Mouse (Mus musculus): ENCODE measurements around the gene Rexo1.
A peak's percentile ranks its signal among the peaks of the same experiment; 100 is the strongest.

Rexo1 gene

DNA sequence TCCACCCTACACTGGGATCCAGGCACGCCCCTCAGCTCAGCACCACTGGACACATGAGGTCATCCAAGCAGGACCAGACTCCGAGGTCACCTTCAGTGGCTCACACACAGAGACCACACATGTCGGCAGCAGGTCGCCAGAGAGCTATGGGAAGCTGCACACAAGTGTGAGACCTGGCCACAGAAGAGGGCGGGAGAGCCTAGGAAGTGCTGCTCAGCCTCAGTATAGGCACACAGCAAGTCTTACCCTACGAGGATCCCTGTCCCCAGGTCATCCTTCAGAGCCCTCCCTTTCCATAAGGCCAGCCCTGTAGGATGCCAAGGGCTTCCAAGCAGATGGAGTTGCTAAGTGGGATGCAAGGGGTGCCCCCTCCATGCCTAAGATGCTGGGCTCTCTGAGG is 7.4 kb downstream of the Rexo1 start:
- DNase-seq (ENCODE audit: low spot score) = no peak

DNA sequence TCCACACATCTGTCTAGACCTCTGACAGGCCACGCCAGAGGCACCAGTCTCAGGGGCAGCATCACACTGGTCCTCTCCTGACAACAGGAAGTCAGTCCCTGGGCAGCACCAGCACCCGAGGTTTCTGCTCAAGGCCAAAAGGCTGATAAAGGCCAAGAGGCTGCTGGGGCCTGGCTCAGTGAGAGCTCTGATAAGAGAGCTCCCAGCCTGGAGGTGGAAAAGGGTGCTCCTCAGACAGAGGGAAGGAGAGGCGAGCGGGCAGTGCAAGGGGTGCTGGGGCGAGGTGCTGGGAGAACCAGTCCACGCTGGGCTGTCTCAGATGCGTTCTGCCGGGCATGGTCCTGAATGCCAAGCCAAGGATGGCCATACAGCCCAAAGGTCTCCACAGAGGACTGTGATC is 7.8 kb downstream of the Rexo1 start:
- DNase-seq (ENCODE audit: low spot score) = peak; percentile 60

DNA sequence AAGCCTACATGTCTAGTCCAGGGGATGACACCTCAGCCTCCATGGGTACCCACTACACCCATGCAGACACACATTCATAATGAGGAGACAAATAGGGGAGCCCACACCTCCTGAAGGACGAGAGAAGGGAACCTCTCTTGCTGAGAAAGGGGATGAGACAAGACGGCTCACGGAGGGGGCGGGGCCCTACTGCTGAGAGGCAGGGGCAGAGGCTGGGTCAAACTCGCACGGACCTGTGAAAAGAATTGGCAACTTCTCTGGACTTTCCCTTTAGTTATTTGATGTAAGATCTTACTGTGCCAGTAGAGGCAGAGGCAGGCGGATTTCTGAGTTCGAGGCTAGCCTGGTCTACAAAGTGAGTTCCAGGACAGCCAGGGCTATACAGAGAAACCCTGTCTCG is 9.0 kb downstream of the Rexo1 start:
- DNase-seq (ENCODE audit: low spot score) = no peak

DNA sequence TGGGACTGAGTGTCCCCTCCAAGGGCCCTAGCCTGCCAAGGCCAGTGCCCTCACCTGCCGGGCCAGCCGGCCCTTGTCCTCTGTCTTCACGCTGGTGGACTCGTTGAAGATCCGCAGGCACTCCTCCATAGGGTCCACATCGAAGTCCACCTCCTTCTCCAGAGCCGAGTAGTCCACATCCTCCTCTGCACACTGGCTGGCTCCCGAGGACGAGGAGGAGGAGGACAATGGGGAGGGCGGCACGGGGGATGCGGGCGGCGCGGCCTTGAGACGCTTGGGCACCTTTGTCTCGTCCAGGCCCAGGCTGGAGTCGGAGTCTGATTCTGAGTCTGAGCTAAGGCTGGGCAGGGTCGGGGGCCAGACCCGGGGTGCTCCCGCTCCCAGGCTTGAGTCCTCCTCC is 12.1 kb downstream of the Rexo1 start:
- DNase-seq (ENCODE audit: low spot score) = peak; percentile 69

DNA sequence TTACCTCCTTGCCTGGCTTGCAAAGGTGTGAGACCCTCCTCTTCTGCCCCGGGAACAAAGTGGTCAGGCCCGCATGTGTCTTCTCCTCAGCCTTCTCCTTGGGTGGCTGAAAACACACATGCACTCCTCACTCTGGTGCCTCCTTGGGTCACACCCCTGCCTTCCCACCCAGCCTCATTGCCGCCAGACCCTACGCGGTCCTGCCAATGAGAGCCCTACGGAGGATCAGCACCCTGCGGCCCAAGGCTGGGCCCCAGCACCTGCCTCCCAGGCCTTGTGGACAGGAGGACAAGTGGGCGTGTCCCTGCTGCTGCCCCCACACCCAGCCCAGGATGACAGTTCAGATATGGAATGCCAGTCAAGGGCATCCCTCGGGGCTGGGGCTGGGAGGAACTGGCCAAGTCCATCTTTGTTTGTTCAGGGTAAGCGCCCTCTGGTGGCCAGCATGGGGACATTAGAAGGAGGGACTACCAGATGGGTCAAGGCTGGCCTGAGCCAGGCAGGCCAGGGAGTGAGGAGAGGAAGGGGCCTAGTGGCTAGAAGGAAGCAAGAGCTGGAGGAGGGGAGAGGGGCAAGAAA is 12.8 kb downstream of the Rexo1 start:
- peak; percentile 87 for DNase-seq (ENCODE audit: low spot score)

DNA sequence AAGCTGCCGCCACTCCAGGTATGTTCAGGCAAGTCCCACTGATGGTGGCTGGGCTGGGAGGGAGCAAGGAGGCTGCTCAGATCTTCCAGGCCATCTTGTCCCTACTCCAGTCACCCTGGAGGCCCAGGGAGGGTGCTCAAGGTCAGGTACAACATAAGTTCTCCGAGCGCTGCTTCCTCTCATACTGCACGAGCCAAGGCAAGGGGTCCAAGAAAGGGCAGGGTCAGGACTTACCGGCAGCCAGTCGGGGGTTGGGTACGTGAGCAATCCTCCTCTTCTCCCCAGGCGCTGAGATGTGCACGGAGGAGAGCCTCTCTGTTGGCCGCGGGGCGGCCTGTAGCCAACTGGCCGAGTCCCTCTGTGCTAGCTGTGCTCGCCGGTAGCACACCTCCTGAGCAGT is 13.8 kb downstream of the Rexo1 start:
- DNase-seq (ENCODE audit: low spot score) = no peak

DNA sequence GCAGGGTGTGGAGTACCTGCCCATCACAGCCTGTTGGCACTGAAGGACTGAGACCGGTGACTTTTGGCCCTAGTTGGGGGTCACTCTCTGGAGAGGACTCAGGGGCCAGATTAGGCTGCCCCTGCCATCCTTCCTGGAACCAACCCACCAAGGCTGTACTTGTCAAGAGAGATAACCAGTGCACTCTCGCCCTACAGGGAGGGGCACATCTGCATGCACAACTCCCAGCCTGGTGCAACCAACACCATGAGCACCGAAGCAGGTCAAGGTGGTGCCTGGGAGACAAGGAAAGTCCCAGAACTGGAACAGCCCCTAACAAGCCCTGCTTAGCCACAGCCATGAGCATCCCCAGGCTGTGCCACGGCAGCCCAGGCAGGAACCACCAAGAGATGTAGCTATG is 14.4 kb downstream of the Rexo1 start:
- no peak for DNase-seq (ENCODE audit: low spot score)

DNA sequence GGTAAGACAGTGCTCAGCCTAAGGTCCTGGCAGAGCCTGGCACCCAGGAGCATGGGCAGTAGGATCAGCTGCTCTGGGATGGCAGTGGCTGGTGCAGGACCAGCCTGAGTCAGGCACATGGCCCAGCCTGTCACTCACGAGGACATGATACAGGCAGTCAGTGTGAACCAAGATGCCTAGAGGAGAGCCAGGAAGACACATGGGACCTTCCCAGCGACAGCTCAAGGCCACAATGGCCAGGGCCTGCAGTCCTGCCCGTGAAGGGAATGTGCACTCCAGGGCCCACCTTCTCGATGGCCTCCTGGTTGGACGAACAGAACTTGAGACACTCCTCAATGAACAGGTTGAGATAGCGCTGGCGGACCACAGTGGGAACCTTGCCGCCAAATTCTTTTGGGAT is 15.8 kb downstream of the Rexo1 start:
- no peak for DNase-seq (ENCODE audit: low spot score)

DNA sequence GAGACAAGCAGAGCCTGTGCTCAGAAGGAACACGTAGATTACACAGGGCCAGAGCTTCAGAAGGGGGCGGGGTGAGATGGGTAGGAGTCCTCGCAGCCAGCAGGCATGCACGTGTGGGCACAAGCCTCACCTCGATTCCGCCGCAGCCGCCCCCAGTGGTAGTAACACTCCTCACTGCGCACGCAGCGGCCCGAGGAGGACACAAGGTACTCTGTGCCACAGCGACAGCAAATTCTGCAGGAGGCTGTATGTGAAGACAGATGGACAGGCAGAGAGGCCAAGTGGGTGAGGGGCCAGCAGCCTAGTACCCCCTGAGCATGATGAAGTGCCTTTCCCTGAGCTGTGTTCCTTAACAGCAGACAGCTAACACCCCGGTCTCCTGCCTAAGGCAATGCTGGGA is 17.5 kb downstream of the Rexo1 start:
- DNase-seq (ENCODE audit: low spot score) = no peak

DNA sequence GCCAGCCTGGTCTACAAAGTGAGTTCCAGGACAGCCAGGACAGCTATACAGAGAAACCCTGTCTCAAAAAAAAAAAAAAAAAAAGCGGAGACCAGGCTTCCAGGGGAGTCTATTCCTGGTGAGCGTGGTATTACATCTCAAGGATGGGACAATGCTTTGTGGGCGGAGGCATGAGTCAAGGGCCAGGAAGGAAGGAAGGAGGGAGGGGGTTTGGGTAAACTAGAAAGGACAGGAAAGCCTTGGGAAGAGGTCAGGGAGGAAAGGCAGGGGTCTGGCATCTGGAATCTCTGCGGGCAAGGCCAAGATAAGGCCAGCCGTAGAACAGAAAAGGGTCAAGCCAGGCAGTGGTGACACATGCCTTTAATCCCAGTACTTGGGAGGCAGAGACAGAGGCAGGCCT is 21.9 kb downstream of the Rexo1 start:
- no peak for DNase-seq (ENCODE audit: low spot score)

DNA sequence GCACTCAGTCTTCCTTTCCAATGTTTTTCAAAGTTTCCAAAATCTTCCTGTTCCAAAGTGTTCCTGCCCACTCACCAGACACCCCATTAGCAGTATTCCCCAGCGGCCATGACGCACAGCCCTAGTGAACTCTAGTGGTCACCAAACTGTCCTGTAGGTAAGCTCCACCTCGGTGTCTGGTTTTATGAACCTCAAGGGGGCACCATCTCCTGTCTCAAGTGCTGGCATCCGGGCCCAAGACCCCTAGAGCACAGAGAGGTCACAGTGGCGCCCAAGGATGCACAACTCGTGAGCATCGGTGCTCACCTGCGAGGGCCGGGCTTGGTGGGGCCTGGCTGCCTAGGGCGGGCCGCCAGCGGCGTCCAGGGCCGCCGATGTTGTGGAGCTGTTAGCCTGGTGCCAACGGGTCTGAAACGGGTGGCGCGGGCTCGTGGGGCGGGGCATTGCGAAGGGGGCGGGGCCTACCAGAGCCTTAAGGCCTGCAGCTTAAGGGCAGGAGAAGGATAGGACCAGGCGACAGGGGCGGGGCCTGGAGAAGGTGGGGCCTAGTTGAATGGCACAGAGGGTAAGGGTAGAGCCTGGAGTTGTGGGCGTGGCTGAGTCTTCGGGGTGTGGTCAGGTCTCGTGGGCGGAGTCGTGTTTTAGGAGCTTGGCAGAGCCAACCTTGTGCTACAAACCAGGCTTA is 22.5 kb downstream of the Rexo1 start, which contains the start of gene Atp8b3:
Gene Atp8b3 (minus strand): TSS at position 415 of the 685 bp plus-strand sequence.
- peak; percentile 80 for DNase-seq (ENCODE audit: low spot score)

DNA sequence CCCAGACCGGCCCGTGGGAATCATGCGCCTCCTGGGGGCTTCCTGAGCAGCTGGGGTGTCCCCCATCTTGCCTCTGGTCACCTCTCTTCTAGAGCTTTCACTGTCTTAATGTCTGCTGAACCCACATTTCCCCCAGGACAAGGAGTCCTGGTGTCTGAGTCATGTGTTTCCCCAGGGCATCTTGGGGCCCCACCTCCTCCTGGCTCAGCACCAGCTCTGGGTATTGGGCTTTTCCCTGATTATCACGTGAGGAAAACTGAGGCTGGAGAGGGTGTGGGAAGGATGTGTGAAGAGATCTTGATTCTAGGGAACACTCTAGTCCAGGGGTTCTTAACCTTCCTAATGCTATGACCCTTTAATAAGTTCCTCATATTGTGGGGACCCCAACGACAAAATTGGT is 23.2 kb downstream of the Rexo1 start:
- no peak for DNase-seq (ENCODE audit: low spot score)

DNA sequence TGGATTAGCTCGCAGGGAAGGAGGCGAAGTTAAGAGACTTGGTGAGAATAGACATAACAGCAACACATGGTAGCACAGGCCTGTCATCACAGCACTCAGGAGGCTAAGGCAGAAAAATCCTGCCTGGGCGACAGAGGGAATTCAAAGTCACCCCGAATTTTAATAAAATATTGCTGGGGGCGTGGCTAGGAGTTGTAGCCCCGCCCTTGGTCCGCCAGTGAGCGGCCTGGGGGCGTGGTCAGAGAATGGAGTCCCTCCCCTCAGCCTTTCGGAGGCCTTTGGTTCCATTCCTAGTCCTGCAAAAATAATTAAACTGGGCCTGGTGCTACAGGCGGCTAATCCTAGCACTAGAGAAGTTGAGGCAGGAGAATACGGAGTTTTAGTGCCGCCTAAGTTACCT is 25.6 kb downstream of the Rexo1 start:
- DNase-seq (ENCODE audit: low spot score) = no peak

DNA sequence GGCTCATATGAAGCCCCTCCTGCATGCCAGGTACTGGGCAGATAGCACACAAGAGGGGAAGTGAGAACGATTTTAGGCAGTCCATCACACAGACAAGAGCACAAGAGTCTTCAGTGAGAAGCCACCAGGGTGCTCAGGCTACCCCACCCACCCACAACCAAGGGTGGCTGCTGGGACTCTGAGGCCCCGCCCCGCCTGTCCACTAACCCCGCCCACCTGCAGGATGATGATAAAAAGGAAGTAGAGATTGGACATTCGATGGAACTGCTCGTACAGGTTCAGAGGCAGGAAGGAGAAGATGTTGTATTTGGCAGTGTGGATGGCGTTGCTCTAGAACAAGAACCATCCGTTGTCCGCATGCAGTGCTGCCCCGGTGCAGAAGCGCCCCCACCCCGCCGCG is 26.3 kb downstream of the Rexo1 start:
- DNase-seq (ENCODE audit: low spot score) = no peak

DNA sequence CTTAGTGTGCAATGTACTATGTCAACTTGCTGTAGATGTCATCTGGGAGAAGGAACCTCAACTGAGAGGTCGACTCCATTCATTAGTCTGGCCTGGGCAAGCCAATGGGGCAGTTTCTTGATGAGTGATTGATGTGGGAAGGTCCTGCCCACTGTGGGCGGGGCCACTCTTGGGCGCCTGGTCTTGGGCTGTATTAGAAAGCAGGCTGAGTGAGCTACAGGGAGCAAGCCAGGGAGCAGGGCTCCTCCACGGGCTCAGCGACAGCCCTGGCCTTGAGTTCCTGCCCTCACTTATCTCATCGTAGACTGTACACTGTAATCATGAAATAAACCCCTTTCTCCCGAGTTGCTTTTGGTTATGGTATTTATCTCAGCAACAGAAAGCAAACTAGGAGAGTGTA is 27.7 kb downstream of the Rexo1 start:
- peak; percentile 67 for DNase-seq (ENCODE audit: low spot score)

DNA sequence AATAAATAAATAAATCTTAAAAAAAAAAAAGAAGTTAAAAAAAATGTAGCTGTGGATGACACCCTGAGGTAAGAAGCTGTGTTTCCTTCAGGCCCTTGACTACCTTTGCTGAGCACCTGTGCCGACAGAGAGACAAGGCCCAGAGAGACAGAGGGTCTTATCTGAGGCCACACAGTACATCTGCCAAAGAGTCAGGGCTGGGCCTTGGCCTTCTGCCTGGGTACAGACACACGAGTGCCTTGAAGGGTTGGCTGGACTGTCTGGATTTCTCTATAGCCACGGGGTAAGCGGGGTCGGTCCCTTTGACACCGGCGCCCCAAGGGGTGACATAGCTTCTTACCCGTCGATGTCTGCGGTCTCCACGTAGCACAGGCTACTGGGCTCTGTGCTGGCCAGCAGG is 28.6 kb downstream of the Rexo1 start:
- DNase-seq (ENCODE audit: low spot score) = no peak

DNA sequence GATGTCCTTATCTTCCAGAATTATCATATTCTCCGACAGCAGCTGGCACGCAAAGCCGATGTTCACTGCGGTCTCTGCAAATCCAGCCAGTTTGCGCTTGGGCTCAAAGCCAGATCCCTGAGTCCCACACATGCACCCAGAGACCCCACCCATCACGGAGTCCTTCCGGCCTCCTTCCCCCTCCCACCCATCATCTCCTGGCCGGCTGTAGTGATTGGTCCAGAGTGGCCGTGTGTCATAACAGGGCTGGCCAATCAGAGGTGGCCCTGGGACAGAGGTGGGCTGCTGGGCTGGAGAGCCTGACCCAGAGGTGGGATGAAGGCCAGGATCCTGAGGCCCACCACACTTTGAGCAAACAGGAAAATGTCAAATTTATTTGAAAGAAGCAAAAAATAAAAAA is 35.2 kb downstream of the Rexo1 start:
- DNase-seq (ENCODE audit: low spot score) = no peak

DNA sequence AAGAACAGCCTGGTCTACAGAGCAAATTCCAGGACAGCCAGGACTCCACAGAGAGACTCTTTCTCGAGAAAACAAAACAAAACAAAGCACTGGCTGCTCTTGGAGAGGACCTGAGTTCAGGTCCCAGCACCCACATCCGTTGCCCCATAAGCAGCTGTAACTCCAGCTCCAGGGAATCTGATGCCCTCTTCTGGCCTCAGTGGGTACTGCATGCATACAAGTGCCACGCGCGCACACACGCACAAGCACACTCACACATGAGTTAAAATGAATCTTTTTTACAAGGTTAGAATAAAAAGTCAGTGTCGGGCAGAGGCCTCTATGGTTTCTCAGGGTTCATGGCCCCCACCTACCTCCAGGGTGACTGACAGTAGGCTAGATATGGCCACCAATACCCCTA is 38.1 kb downstream of the Rexo1 start:
- DNase-seq (ENCODE audit: low spot score) = no peak

DNA sequence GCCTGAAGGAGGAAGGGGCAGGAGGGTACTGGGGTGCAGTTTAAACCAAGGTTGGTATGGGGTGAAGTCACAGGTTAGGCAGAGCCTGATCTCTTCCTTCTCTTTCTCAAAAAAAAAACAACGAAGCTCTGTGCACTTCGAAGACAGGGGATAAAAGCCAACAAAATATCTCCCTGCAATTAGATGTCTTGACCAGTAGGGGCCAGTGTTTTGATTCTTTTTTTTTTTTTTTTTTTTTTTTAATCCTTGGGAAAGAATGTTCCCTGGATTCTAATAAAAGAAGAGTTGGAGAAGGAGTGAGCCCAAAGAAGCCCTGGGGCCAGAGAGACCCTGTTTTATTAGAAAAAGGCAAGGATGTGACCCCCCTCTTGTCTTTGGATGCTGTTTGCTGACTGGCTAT is 42.1 kb downstream of the Rexo1 start:
- DNase-seq (ENCODE audit: low spot score) = no peak

DNA sequence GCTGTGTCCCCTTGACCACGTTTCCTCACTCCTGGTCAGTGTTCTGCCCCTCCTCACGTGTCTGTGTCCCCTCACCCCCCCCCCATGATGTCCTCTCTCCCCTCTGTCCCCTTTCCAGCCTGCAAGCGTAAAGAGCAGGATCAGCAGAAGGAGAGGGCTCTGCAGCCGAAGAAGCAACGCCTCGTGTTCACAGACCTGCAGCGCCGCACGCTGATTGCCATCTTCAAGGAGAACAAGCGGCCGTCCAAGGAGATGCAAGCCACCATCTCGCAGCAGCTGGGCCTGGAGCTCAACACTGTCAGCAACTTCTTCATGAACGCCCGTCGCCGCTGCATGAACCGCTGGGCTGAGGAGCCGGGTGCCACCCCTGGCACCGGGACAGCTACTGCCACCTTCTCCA is 47.6 kb downstream of the Rexo1 start:
- DNase-seq (ENCODE audit: low spot score) = no peak

DNA sequence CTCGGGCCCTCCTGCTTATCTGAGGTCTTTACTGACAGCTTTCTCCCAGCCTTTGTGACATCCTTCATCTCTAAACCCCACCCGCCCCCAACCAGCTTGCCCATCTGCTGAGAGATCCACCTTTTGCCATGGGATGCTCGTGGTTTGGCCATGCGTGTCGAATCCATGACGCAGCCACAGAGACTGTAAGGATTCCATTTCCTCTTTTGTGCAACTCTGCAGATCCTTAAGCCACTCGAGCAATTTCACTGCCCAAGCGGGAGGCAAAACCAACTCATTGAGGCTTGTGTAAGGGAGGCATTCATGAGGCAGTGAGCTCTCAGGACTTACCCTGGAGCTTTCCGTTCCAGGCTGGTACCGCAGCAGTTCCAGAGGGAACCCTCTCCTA is 51.1 kb downstream of the Rexo1 start:
- no peak for DNase-seq (ENCODE audit: low spot score)

DNA sequence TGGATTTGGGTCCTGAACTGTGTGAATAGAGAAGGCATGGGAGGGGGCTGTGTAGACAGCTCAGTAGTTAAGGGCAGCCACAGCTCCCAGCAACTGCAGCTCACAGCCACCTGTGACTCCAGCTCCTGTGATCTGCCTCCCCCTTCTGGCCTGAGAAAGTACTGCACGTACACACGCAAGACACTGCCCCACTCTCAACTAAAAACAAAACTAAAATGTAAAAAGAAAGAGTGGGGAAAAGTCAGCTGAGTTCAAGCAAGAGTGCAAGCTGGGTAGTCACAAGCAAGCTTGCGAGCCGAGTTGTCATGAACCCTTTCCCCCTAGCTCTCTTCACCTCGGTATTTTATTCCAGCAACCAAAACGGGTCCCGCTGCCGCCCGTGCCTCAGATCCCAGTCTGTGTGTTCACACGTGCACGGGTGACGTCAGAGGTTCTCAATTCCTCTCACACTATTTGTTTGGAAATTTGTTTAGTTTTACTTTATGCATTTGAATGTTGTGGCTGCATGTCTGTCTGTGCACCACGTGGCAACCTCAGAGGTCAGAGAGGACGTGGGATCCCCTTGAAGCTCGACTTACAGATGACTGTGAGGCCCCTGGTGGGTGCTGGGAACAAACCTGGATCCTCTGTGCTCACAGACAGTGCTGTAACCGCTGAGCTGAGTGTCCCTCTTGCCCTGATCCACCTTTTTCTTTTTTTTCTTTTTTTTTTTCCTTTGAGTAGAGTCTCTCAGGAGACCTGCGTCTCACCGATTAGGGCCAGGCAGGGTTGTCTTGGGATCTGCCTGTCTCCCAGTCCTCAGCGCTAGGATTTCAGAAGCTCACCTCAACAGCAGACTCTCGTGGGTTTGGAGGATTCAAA is 51.7 kb downstream of the Rexo1 start:
- peak; percentile 73 for DNase-seq (ENCODE audit: low spot score)

DNA sequence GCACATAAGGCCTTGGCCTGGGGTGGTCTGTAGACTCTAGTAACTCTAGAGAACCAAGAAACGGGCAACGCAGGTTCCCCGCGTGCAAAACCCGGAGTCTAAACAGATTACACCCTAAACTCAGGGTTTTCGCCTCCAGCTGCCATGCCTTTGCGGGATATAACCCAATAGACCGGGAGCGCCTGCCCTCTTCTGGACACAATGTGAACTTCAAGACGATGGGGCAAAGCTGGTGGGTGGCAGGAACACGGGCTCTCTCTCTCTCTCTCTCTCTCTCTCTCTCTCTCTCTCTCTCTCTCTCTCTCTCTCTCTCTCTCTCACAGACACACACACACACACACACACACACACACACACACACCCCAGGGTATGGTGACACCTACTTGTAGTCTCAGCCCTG is 55.1 kb downstream of the Rexo1 start:
- DNase-seq (ENCODE audit: low spot score) = peak; percentile 63
